Mouse (Mus musculus): ENCODE measurements around the gene Purb. TPM values are rescaled to one million over a fixed set of nuclear protein-coding genes. Genes with fewer than 3 reads are reported as not detected.

Purb gene
- polyA plus RNA-seq, 1 experiment from 2014 or later, result 17.9 TPM

- no peak for ATAC-seq (ENCODE audit: low FRiP score)
Observed at GRCm38 (mm10) chr11:6514837-6515236, 39.1 kb upstream of the Purb start.

DNA sequence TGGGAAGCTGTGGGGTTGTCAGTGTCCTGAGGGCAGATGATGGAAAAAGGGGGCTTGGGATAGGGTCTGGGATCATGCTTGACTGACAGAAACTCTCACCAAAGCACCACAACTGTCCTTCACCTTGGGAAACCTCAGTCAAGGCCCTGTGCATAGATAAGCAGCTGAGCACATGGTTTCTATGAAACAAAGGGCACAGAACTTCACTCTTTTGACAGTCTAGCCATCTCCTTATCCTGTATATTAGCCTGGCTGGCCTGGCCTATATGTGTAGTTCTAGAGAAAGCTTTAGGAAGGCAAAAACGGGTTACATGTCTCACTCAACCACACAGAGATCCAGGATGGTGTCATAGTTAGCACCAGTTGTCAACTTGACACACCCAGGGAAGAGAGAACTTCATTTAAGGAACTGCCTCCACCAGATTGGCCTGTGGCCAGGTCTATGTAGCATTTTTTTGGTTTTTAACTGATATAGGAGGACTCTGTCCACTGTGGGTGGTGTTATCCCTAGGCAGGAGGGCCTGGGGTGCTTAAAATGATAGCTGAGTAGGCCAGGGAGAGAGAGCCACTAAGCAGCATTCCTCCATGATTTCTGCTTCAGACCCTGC lies 32.7 kb upstream of the Purb start:
- no peaks in the 10 kb centered on the region for H3K36me3 ChIP-seq (ENCODE audit: control insufficient read depth, insufficient read depth, low read length)
- ATAC-seq (ENCODE audit: low FRiP score) (no peak), DNase-seq (ENCODE audit: low spot score) (no peak)
- H3K9ac ChIP-seq (ENCODE audit: low read depth, low read length), result no peak overlapping the region
- no peaks in the 10 kb centered on the region for H3K27me3 ChIP-seq (ENCODE audit: control insufficient read depth, insufficient read depth, low read length)
- no peak overlapping the region for H3K4me3 ChIP-seq (ENCODE audit: low read depth, low read length)
- H3K9me3 ChIP-seq (ENCODE audit: control insufficient read depth, low read length), result no peaks in the 10 kb centered on the region
- no peaks in the 10 kb centered on the region for H3K4me1 ChIP-seq (replicated peaks; ENCODE audit: control insufficient read depth, insufficient read depth, low read length)
- WGBS, result 64% methylated on average over 1 of the region's 1 CpGs
- no peak overlapping the region for H3K4me2 ChIP-seq (replicated peaks; ENCODE audit: low read depth, low read length)
- no peak overlapping the region for H3K27ac ChIP-seq (ENCODE audit: low read depth, low read length)

More at GRCm38 (mm10) chr11:6514837-6515236, 39.1 kb upstream of the Purb start:
- Histone ChIP-seq H3K27me3 (ENCODE audit: control insufficient read depth, insufficient read depth, low read length) (no peaks in the 10 kb centered on the region), H3K36me3 (ENCODE audit: control insufficient read depth, insufficient read depth, low read length) (no peaks in the 10 kb centered on the region), H3K4me3 (ENCODE audit: low read depth, low read length) (no peak overlapping the region), H3K9ac (ENCODE audit: low read depth, low read length) (no peak overlapping the region), H3K4me2 (replicated peaks; ENCODE audit: low read depth, low read length) (no peak overlapping the region), H3K4me1 (replicated peaks; ENCODE audit: control insufficient read depth, insufficient read depth, low read length) (no peaks in the 10 kb centered on the region), H3K27ac (ENCODE audit: low read depth, low read length) (no peak overlapping the region), H3K9me3 (ENCODE audit: control insufficient read depth, low read length) (no peaks in the 10 kb centered on the region)
- DNase-seq (ENCODE audit: low spot score), result no peak
- 53% methylated on average over 7 of the region's 7 CpGs for WGBS

- WGBS, result 81% methylated on average over 9 of the region's 9 CpGs
Observed at GRCm38 (mm10) chr11:6506516-6506915, 30.8 kb upstream of the Purb start.

GRCm38 (mm10) chr11:6504689-6505088 lies 29.0 kb upstream of the Purb start:
- no peaks in the 10 kb centered on the region for H3K27me3 ChIP-seq (ENCODE audit: control insufficient read depth, insufficient read depth, low read length)
- no peak overlapping the region for H3K4me3 ChIP-seq (ENCODE audit: low read depth, low read length)
- H3K4me1 ChIP-seq (replicated peaks; ENCODE audit: control insufficient read depth, insufficient read depth, low read length), result no peaks in the 10 kb centered on the region
- H3K4me2 ChIP-seq (replicated peaks; ENCODE audit: low read depth, low read length), result no peak overlapping the region
- ATAC-seq (ENCODE audit: low FRiP score) (no peak), DNase-seq (ENCODE audit: low spot score) (no peak)
- H3K9me3 ChIP-seq (ENCODE audit: control insufficient read depth, low read length), result no peaks in the 10 kb centered on the region
- 92% methylated on average over 6 of the region's 6 CpGs for WGBS
- H3K27ac ChIP-seq (ENCODE audit: low read depth, low read length), result no peak overlapping the region
- no peak overlapping the region for H3K9ac ChIP-seq (ENCODE audit: low read depth, low read length)
- no peaks in the 10 kb centered on the region for H3K36me3 ChIP-seq (ENCODE audit: control insufficient read depth, insufficient read depth, low read length)

More at GRCm38 (mm10) chr11:6506516-6506915, 30.8 kb upstream of the Purb start:
- no peaks in the 10 kb centered on the region for H3K4me1 ChIP-seq (replicated peaks; ENCODE audit: control insufficient read depth, insufficient read depth, low read length)
- H3K9me3 ChIP-seq (ENCODE audit: control insufficient read depth, low read length), result no peaks in the 10 kb centered on the region
- H3K4me3 ChIP-seq (ENCODE audit: low read depth, low read length), result no peak overlapping the region
- H3K27ac ChIP-seq (ENCODE audit: low read depth, low read length), result no peak overlapping the region
- H3K36me3 ChIP-seq (ENCODE audit: control insufficient read depth, insufficient read depth, low read length), result no peaks in the 10 kb centered on the region
- ATAC-seq (ENCODE audit: low FRiP score) (no peak), DNase-seq (ENCODE audit: low spot score) (no peak)
- no peaks in the 10 kb centered on the region for H3K27me3 ChIP-seq (ENCODE audit: control insufficient read depth, insufficient read depth, low read length)
- no peak overlapping the region for H3K9ac ChIP-seq (ENCODE audit: low read depth, low read length)
- no peak overlapping the region for H3K4me2 ChIP-seq (replicated peaks; ENCODE audit: low read depth, low read length)

DNA sequence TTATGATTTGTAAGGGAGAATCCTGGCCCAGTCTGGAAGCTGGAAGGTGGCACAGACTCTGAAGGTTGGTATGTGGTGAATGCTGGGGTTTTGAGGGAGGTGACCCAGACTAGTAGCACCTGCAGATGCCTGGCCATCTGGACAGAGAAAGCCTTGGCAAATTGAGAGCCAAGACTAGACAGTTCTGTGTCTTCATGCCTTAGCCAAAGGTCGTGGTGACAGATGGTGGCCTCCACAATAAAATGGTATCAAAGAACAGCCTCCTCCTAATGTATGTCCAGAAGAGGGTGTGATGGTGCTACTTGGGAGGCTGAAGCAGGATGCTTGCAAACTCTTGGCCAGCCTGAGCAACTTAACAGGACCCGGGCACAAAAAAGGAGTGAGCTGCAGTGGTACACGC lies 28.5 kb upstream of the Purb start:
- no peak for ATAC-seq (ENCODE audit: low FRiP score)
- H3K4me3 ChIP-seq (ENCODE audit: low read depth, low read length), result no peak overlapping the region
- DNase-seq (ENCODE audit: low spot score), result no peak
- no peaks in the 10 kb centered on the region for H3K27me3 ChIP-seq (ENCODE audit: control insufficient read depth, insufficient read depth, low read length)
- no peaks in the 10 kb centered on the region for H3K9me3 ChIP-seq (ENCODE audit: control insufficient read depth, low read length)
- no peak overlapping the region for H3K9ac ChIP-seq (ENCODE audit: low read depth, low read length)
- H3K4me1 ChIP-seq (replicated peaks; ENCODE audit: control insufficient read depth, insufficient read depth, low read length), result no peaks in the 10 kb centered on the region
- no peak overlapping the region for H3K4me2 ChIP-seq (replicated peaks; ENCODE audit: low read depth, low read length)
- no peak overlapping the region for H3K27ac ChIP-seq (ENCODE audit: low read depth, low read length)
- WGBS, result 79% methylated on average over 3 of the region's 3 CpGs
- H3K36me3 ChIP-seq (ENCODE audit: control insufficient read depth, insufficient read depth, low read length), result no peaks in the 10 kb centered on the region

GRCm38 (mm10) chr11:6502506-6502905 lies 26.8 kb upstream of the Purb start:
- Histone ChIP-seq H3K4me2 (replicated peaks; ENCODE audit: low read depth, low read length) (no peak overlapping the region), H3K27me3 (ENCODE audit: control insufficient read depth, insufficient read depth, low read length) (no peaks in the 10 kb centered on the region)
- 94% methylated on average over 2 of the region's 2 CpGs for WGBS

DNA sequence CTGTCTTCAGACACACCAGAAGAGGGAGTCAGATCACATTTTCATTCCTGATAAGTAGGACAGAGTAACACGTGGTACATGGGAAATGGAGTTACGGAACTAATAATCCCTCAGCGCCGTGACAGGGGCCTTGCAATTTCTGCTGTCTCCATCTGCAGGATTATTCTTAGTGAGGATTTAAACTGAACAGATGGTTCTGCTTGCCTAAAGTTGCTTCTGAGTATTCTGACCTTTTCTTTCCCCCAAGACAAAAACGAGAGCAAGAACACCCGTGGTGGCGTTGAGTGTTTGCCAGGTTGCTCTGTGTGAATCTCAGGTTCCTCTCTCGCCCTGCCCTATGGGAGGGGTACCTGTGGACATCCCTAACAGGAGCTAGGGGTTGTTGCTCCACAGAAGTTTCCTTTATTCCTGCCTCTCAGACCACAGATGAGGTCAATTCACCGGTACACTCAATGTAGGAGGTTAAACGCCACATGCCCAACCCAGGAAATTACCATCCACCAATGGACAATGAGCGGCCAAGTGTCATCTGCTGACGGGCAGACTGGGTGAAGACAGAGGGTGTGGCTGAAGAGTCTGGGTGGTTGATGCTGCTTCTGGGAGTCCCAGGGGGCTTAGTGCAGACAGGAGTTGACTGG lies 21.7 kb upstream of the Purb start:
- no peaks in the 10 kb centered on the region for H3K9me3 ChIP-seq (ENCODE audit: control insufficient read depth, low read length)
- no peak overlapping the region for H3K9ac ChIP-seq (ENCODE audit: low read depth, low read length)
- 87% methylated on average over 12 of the region's 12 CpGs for WGBS
- no peaks in the 10 kb centered on the region for H3K27me3 ChIP-seq (ENCODE audit: control insufficient read depth, insufficient read depth, low read length)
- DNase-seq (ENCODE audit: low spot score) (no peak), ATAC-seq (ENCODE audit: low FRiP score) (no peak)
- H3K4me2 ChIP-seq (replicated peaks; ENCODE audit: low read depth, low read length), result no peak overlapping the region
- H3K4me3 ChIP-seq (ENCODE audit: low read depth, low read length), result no peak overlapping the region
- no peaks in the 10 kb centered on the region for H3K4me1 ChIP-seq (replicated peaks; ENCODE audit: control insufficient read depth, insufficient read depth, low read length)
- no peak overlapping the region for H3K27ac ChIP-seq (ENCODE audit: low read depth, low read length)
- H3K36me3 ChIP-seq (ENCODE audit: control insufficient read depth, insufficient read depth, low read length), result no peaks in the 10 kb centered on the region

More at GRCm38 (mm10) chr11:6502506-6502905, 26.8 kb upstream of the Purb start:
- Histone ChIP-seq H3K4me1 (replicated peaks; ENCODE audit: control insufficient read depth, insufficient read depth, low read length) (no peaks in the 10 kb centered on the region), H3K36me3 (ENCODE audit: control insufficient read depth, insufficient read depth, low read length) (no peaks in the 10 kb centered on the region), H3K9ac (ENCODE audit: low read depth, low read length) (no peak overlapping the region), H3K4me3 (ENCODE audit: low read depth, low read length) (no peak overlapping the region), H3K9me3 (ENCODE audit: control insufficient read depth, low read length) (no peaks in the 10 kb centered on the region), H3K27ac (ENCODE audit: low read depth, low read length) (no peak overlapping the region)
- no peak for DNase-seq (ENCODE audit: low spot score)
- no peak for ATAC-seq (ENCODE audit: low FRiP score)

DNA sequence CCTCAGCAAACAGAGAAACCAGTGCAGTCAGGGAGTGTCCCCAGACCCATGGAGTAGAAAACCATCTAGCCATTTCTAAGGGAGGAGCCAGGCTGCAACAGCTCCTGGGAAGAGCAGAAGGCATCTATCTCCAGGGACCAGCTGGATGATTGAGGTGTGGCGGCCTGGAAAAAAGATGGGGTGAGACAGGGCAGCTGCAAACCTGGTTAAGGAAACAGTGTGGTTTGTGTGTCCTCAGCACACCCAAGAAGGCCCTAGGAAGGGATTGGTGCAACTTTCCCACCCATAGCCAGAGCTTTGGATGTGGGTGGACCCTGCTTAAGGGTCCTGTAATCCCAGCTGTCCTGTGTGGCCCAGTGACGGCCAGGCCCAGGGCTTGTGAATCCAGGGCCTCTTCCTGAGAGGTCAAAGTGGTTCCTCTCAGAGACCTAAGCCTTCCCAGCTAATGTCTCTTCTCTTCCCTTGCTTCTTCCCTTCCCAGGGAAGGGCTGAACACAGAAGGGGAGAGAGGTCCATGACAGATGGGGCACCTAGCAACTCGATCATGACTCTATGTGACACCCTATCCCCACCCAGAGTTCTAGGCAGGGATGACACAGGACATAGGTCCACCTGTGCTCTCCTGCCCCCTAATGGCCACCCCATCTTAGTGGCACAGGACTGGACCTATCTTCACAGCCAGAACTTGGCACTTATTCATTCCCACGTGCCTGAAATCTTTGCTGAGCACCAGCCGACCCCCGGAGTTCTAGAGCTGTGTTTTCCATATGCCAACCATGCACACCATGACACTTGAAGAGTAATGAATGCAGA lies 14.2 kb upstream of the Purb start:
- DNase-seq (ENCODE audit: low spot score), result no peak

More for the DNA sequence above, 14.2 kb upstream of the Purb start:
- Histone ChIP-seq H3K9ac (ENCODE audit: low read depth, low read length) (no peak overlapping the region), H3K9me3 (ENCODE audit: control insufficient read depth, low read length) (no peaks in the 10 kb centered on the region), H3K4me3 (ENCODE audit: low read depth, low read length) (no peak overlapping the region), H3K27ac (ENCODE audit: low read depth, low read length) (no peak overlapping the region), H3K27me3 (ENCODE audit: control insufficient read depth, insufficient read depth, low read length) (no peaks in the 10 kb centered on the region), H3K36me3 (ENCODE audit: control insufficient read depth, insufficient read depth, low read length) (no peaks in the 10 kb centered on the region), H3K4me1 (replicated peaks; ENCODE audit: control insufficient read depth, insufficient read depth, low read length) (no peaks in the 10 kb centered on the region), H3K4me2 (replicated peaks; ENCODE audit: low read depth, low read length) (no peak overlapping the region)
- peak; percentile 57; the same call in 1 of the 2 replicates for ATAC-seq (ENCODE audit: low FRiP score)
- 58% methylated on average over 6 of the region's 6 CpGs for WGBS
